Mouse (Mus musculus): Measurements from ENCODE around the gene Serp2.
A peak's percentile ranks its signal among the peaks of the same experiment; 100 is the strongest.

The Serp2 gene

DNA sequence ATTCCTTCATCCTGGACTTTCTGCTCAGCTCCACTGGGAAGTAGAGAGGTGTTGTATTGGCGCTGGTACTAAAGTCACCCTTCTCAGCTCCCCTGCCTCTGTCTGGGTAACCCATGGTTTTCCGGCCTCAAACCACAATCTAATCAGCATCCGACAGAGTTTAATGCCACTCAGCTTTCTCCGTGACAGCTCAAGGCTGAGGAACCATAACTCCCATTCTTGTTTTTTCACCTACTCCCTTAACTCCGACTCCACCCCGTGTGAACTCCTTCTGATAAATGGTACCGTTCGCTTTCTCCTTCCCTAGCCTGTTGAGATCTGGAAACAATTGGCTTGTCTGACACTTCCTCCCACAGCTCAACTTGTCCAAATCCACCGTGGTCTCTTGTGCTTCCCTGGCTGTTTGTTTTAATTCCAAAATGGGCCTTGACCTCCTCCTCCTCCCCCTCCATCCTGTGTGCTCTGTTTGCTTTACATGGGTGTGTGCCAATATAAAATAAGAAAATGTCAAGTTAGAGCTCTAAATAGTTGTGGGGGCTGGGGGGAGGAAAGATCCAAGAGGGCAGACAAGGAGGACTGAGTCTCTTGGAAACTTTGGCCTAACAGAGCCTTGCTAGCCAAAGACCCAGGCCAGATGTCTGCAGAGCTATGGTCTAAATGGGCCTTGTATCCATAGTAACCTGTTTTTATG, 12.7 kb upstream of the Serp2 start:
- peak; percentile 93 for DNase-seq

DNA sequence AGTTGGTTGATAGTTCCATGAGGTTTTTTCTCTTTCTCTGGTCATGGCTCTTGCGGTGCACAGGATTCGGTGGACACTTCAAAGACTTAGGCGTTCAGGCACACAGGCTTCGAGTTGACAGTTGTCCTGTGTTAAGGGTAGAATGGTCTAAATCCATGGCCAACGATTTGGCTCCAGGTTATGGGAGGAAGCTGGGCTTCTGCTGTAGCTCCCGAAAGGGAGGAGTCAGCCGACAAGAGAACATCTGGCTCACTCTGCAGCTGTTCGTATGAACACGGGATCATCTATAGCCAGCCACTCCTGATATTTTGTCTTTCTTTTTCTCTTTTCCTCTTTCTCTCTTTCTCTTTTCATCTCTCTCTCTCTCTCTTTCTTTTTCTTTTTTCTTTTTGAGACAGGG, 11.9 kb upstream of the Serp2 start:
- DNase-seq = peak; percentile 90

DNA sequence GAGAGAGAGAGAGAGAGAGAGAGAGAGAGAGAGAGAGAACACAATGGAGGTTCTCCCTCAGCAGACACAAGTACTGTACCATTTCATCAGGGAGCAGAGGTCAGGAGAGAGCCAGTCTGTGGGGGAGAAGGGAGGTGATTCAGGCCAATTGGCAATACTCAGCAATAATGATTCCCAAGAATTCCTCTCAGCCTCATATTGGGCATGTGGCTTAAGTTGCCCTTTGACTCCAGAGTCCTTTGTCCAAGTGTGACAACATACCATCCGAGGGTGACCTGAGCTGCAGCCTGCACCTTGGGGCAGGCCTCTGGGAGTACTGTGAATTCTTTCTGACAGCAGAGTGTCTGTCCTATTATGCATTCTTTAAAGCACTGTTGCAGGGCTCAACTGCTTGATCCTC, 10.6 kb upstream of the Serp2 start:
- DNase-seq = no peak

DNA sequence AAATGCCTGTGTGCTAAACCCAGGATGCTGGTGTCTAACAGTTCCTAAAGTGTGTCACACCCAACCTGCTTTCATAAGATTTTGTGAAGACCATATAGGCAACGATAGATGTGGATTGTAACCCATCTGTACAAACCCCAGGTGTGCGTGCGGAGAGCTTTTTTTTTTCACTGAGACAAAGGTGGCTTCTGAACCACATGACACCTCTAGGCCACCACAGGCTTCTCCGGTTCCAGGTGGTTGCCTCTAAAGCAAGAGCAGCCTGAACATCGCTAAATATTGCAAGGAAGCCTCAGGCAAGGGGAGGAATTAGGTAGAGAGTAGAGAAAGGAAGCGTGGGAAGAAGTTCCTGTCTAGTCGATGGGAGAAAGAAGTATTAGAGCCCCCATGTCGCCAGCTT, 10.0 kb upstream of the Serp2 start:
- DNase-seq = no peak

DNA sequence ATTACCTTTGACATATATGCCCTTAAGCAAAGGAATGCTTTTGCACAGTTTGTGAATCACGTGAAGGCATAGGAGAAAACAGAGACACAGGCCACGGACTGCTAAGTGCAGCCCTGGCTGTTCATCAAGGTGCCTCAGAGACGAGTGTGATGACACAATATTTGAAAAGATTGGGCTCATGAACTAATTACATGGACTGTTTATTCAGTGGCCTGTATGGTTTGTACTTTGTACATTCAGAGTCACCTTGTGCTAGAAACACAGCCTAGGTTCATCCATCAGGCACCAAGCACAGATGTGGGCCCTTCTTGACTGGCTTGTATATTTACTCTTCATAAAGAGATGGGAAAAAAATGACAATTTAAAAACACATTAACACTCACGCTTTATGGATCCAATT, 9.5 kb upstream of the Serp2 start:
- no peak for DNase-seq

DNA sequence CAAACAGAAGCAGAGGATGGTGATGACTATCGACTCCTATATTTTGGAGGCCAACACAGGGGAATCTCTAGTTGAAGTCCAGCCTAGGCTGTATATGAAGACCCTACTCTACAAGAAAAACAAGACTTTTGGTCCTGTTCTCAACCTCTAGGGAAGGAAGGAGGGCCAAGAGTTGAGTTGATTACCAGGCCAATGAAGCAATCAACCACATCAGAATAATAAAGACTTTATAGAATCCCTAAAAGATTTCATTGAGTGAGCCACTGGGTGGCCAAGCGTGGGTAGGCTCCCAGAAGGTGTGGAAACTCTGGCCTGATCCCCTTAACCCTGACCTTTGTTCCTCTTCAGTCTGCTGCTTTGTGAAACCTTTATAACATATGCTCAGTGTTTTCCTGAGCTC, 2.5 kb upstream of the Serp2 start:
- DNase-seq = no peak

DNA sequence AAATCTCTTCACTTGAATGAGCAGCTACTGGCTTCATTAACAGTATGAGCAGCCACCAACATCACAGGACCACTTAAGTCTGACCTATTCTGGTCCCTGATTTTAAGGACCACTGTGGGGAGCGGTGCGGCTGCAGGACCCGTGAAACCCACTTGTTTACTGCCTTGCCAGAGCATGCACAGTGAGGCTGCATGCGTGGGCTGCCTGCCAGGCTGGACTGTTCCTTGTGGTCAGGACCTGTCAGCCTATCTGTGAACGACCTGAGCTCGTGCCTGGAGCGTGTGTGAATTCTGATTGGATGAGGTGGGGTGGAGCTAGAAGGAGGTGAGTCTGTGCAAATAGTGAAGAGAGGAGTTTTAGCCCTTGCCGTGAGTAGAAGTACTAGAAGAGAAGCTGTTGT, 1.5 kb upstream of the Serp2 start:
- DNase-seq = peak; percentile 91

DNA sequence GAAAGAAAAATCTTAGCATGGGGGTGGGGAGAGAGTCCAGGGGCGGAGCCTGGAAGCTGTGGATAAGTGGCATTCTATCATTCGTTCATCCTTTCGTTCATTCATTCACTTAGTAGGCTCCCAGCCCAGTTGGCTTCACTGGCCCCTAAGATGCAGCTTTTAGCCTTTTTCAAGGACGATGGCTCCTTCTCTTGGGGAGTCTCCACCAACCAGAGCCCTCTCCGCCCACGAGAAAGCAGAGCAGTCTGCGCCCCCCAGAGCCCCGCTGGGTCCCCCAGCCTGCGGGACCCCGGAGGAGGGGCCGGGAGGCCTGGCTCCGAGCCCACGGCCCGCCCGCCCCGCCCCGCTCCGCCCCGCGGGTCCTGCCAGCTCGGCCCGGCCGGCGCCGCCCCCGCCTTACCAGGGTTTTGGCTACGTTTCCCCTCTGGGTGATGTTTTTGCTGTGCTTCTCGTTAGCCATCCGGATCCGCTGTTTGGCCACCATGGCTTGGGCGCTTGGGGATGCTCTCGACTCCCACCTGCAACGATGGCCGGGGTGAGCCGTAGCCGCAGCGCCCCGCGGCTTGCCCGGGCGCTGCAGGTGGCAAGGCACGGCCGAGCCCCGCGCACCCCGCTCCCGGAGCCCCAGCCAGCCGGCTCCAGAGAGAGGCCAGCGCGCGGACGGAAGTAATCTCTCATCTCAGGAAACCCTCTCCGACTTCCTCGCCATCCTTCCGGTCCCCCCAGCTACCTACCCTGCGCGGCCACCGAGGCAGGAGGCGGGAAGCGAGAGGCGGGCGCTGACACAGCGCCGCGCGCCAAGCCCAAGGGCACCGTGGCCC, 448 bp downstream of the Serp2 start:
- peak; percentile 96 for DNase-seq

DNA sequence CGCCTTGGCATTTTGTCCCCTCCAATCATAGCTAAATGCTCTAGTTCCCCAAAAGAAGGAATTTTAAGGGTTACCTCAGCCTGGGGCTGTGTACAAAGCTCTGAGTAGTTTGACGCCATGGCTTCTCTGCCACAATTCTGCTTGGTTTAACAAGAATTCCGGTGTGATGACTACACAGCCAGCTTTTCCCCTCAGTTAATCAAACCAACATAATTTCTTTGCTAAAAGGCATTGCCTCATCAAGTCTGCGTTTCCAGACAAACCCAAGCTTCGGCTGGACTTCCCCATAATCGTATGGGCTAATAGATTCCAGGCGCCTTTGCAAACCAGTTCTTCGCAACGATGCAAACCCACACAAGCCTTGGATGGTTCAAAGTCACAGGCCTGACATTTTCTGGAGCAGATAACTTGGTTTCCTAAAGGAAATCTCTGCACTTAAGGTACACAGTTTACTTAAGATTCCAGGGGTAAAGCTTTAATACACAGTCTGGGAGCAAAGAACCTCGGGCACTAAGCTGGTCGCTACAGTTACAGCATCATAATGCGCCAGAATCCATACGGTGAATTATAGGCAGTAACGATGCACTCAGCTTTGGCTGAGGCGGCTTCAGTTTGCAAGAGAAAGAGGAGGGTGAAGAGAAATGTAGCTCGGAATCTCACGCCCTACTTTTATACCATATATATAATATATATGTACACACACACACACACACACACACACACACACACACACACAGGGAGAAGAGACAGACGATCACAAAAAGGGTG, 1.2 kb downstream of the Serp2 start:
- DNase-seq = no peak

DNA sequence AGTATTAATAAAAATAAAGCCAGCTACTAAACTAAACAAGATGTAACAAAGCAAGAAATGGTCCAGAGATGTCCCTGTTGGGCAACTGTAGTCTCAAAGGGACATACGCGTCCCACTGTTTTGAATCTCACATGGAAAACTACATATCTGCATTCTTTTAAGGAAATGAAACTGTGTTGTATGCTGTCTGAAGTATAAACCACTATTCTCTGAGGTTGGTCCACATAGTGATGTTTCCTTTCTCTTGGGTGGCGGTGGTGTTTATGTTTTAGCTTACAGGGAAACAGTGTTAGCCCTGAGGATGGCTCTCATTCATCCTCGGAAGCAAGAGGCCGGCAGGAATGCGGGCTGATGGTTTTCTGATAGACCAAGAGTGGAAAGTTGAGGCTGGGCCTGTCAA, 12.6 kb downstream of the Serp2 start:
- no peak for DNase-seq

DNA sequence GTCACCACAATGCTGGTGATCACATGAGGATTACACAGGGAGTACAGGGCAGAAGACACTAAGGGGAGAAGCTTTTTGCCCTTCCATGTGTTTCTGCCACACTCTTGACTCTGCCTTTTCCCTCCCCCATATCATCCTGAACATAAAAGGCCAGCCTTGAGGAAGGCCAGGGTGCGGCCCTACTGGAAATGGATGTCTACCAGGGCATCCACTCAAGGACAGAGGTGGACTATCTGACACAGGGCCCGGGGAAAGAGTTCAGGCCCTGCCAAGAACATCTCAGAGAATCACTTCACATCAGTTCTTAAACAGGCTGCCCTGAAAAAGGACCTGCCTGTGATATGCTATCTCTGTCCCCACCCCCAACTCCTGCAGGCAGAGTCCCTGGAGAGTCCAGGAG, 15.3 kb downstream of the Serp2 start:
- DNase-seq = no peak

DNA sequence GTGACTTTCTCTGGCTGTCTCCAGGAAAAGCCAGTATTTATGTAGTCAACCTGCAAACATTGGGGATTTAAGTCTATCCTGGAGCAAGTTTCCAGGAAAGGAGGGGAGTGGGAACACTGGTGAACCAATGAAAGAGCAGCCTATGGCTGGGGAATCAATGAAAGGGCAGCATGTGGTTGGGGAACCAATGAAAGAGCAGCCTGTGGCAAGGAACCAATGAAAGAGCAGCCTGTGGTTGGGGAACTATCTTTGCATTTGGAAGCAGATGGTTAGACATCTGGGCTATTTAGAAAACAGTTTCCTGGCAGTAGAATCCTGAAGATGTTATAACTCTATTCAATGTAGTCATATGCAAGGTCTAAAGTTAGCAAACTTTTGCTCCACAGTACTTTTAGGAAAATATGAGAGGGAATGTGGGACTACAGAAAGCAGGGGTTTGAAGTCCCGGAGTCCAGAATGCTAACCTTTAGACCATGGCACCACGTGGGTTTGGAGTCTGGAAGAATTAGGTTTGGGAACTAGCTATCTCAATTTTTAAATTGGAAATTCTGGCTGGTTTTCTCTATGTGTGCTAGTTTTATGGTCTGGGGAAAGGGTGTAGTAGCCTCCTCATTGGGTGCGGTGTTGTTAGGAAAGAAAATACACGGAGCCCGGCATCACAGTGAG, 16.6 kb downstream of the Serp2 start:
- no peak for DNase-seq

DNA sequence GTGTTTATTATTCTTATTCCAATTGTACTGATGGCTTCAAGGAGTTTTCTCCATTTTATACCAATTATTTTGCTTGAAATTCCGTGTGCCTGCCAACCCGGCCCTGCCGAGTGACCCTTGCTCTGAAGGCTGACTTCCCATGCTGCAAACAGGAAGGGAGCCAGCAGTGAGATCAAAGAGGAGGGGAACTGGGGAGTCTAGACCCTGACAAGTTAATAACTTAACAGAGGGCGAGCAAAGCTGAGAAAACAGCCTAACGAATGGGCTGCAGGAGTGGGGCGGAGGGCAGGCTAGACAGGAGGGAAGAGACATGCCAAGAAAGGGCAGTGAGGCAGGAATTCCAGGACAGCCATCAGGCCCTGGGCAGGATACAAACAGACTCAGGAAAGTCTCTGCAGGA, 19.8 kb downstream of the Serp2 start:
- no peak for DNase-seq

DNA sequence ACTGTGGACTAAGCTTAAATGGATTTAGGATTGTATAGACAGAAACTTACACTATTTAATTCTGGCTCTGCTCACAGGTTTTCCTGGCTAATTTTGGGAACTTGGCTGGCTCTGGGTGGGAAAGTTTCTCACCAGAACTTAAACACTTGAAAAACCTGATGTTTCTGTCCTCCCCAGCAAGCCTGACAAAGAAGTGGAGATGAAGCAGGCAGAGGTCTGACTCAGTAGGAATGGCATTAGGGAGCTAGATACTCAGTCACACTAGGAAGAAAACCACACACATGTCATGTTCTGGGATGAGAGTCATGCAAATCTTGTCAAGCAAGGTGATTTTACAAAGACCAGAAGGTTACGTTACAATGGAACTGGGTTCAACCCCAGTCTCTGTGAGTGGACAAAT, 21.6 kb downstream of the Serp2 start:
- DNase-seq = no peak

DNA sequence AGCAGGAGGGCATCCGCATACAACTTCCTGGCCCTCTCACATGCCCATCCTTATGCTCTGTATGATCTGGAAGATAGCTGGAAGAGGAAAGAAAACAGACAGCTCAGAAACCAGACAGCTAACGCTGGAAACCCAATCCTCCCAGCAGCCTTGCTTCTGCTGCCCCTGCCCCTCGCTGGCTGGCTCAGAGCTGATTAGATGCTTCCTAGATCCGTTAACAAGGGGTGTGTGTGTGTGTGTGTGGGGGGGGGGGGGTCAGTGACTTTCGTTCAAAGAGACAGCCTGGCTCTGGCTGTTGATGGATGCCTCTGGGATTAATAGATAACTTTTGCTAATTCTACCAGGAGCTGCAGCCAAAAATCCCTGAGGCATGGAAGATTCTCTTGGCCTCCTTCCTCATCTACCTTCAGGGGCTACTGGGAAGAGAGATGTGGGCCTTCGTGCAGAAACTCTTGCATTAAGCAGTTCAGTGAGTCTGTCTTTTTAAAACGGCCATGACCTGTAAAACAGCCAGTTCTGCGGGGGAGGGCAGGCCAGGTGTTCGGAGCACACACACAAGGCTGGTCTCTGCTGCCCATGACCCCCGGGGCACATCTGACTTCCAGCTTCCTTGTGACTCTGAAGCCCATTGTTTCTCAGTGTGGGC, 23.4 kb downstream of the Serp2 start:
- DNase-seq = no peak

DNA sequence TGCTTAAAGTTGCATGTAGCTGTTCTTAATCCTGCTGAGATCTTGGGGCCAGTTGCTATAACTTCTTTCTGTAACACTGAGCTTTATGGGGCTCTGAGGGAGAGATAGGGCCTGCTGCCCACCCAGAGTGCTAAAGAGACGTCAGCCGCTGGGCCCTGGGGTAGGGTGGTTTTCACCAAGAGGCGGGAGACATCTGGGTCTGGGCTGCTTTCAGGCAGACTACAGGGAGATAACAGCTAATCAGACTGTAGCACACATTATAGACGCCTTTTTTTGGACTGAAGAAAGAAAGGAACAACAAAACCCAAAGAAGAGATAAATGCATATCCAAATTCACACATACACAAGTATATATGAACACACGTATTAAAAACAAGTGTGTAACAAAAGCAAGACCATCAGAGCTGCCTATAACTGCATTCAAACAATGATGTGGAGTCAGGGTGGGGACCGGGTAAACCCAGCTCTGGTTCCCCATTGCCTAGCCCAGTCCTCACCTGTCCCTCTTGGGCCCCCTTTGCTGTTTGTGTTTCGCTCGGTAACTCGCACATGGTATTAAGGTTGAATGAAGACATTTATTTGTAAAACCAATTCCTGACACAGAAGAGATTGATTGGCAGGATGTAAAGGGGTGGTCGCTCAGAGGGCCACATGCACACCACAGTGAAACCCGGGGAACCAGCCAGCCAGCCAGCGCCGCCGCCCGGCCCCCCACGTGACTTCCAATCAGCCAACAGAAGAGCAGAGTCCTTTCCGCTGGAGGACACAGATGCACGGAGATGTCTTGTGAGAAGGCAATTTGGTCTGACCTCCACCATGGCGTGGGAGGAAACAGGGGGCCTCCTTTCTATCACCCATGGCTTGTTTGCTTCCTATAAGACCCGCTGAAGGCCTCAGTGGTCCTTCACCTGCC, 24.2 kb downstream of the Serp2 start:
- no peak for DNase-seq

DNA sequence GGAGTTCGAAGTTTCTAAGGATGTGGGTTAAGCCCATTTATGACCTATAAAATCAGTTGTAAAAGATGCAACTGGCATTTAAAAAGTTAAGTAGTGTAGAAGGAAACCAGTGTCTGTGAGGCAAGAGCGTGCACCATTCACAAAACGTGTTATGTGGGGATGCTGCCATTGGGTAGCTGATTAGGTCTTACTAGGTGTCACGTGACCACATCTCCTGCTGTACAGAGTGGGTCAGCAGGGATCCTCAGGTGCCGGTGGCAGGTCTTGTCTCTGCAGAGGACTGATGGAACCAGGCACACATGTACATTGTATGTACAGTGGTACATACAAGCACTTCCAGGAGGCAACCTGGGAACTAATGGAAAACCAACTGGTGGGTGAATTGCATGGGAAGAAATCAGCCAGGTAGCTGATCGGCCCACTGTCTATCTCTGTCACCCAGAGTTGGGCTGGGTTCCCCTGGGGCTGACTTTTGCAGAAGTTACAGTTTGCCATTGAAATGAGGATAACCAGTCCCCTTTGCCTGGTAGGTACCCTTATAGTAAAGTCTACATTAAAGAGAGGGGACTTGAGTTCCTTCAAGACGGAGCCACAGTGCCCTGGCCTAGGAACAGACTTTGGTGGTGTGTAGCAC, 25.5 kb downstream of the Serp2 start:
- no peak for DNase-seq

DNA sequence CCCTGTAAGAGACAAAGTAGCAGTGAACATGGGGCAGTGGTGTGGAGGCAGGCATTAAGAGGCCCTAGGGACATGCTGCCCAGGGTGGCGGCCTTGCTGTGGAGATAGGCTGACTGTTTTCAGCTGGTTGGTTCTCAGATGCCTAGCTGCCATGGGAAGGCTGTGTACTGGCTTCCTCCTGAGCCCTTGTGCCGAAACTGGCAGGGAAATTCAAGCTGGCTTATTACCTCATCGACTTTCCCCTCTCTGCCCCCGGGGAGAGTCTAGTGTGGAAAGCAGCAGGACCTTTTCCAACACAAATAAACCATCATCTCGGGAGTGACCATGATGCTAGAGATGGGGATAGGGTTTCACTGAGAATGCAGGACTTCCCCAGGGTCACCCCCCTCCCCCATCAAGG, 28.0 kb downstream of the Serp2 start:
- peak; percentile 96 for DNase-seq

DNA sequence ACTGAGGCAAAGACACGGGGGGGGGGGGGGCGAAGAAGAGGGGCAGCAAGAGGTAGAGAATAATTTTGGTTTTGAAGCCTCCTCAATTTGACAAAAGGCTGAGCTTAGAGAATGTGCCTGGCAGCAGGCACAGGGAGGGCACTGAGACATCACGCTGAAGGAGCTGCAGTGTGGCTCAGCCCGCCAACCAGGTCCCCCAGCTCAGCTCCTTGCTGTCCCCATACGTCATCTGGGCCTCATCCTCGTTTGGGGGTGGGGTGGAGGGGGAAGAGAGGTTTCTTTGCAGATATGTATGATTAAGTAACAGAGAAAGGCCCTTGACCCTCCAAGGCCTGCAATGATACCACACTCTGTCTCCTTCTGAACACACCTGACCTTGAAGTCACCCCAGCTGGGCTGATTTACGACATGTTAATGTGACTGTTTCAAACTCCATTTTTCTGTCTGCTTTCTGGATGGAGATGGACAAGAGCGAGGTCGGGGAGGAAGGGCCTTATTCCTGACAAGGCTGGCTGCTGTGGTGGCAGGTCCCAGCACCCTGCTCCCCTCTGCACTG, 28.9 kb downstream of the Serp2 start:
- DNase-seq = no peak

DNA sequence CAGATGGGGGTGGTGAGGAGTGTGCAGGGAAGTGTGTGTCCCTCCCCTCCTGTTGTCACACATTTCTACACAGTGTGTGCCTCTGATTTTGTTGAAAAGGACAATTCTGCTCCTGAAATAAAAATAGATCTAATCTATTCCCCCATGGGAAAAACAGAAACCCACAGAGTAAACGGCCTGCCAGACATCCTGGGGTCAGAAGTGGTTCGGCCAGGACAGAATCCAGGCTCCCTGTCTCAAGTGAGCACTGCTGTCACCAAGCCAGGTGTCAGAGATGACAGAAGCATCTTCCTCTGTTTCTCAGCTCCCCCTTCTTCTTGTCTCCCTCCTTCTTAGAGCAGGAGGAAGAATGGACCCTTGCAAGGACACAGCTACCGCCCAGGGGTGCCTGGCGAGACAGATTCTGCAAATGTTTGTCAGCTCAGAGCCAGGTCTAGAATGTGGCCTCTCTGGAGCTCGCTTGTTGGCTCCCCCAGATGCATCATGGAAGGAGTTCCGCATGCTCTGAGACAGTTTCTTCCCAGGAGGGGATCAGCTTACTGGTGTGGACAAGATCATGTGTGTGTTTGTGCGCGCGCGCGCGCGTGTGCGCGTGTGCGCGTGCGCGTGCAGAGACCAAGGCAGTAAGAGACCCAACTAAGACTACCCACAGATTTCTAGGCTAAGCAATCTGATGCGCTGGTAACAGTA, 29.5 kb downstream of the Serp2 start:
- peak; percentile 95 for DNase-seq

All from heart, adult 11 months (tissue).